Mouse (Mus musculus) brain, embryonic 14.5 days (tissue): ENCODE measurements at regions not wholly inside any gene's neighbourhood (a gene's known extent, or its start where the extent isn't known, plus 50 kb on each side); places are given as distances from the start of the nearest gene placed in this dataset.

ENCODE experiments used
- DNase-seq: peaks from one replicate; pipeline ENCODE4 v3.0.0-alpha.2; 2011; ENCODE audit warnings: low read depth
- CTCF ChIP-seq: fragments of 200-500 bp; IDR thresholded peaks from 2 replicates; pipeline ENCODE4 v1.5.1; 2012; ENCODE audit warnings: inconsistent platforms, mild to moderate bottlenecking, moderate library complexity, borderline replicate concordance; ENCODE audit not compliant: insufficient read depth, insufficient read length; ENCODE audit errors: extremely low read depth
- POLR2A ChIP-seq: fragments of 200-500 bp; IDR thresholded peaks from 2 replicates; pipeline ENCODE4 v1.6.1; 2012; ENCODE audit warnings: mild to moderate bottlenecking, inconsistent platforms, borderline replicate concordance; ENCODE audit not compliant: poor library complexity, insufficient read depth, insufficient read length, severe bottlenecking; ENCODE audit errors: extremely low read depth

DNA sequence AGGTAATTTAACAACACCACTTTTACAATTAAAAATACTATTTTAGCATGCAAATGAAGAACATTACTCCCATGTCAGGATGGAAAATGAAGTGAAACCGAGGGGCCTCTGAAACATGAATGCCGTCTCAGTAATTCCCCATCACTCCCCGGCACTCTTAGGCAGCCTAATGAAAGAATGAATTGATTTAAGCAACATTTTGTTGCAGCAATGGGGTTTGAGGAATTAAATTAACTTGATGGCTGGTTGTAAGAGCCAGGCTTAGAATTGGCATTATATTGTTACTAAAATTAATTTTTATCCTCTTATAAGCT lies 328.2 kb upstream of the Rag2 start:
- no peak for TF ChIP-seq POLR2A
- TF ChIP-seq CTCF: no peak
- peak; percentile 79 for DNase-seq

DNA sequence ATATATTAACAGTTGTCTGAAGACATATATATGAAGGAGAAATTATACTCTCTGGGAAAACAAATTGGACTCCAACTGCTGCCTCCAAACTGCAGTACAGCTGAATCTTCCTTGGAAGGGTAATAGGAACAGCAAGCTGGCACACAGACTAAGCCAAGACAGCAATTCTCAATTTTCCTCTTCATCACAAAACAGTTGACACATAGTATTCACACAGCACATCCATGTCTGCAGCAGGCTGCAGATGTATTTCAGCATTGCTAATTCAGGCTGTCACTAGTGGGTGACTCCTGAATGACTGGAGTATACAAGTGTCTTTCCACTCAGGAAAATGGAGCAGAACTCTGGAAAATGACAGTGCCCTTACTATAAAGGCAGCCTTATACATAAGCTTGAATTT lies 327.7 kb upstream of the Rag2 start:
- DNase-seq: peak; percentile 82
- TF ChIP-seq POLR2A (no peak), CTCF (no peak)

DNA sequence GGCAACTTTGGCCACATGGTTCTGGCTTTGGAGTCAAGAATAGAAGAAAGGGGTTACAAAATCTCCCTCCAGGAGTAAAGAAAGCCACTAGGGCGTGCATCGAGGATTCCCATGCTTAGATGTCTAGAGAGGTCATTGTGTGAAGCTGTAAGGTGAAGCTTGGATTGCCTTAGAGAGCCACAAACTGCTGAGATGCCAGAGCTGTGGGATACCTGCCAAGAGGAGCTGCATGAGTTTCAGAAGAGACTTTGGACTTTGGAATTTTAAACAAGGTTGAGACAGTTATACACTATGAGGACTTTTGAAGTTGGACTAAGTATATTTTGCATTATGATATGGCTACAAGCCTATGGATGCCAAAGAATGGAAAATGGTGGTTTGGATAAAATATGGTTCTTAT lies 325.4 kb upstream of the Rag2 start:
- DNase-seq: no peak
- TF ChIP-seq CTCF: no peak
- no peak for TF ChIP-seq POLR2A

DNA sequence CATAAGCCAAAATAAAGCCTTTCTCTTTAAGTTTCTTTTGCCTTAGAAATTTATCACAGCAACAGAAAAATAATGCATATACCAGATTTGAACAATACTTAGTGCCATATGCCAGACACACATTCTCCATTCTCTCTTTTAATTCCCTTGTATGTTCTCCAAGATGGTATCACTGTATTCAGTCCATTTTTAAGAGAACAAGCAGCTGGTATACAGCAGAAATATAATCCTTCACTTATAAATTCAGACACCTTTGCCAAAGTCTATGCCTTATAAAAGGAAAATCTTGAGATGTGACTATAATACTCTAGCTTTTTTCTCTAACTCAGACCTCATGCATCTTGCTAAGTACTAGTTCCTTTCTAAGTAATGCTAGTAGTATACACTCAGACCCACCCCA lies 324.4 kb upstream of the Rag2 start:
- TF ChIP-seq CTCF: no peak
- TF ChIP-seq POLR2A: no peak
- DNase-seq: no peak

DNA sequence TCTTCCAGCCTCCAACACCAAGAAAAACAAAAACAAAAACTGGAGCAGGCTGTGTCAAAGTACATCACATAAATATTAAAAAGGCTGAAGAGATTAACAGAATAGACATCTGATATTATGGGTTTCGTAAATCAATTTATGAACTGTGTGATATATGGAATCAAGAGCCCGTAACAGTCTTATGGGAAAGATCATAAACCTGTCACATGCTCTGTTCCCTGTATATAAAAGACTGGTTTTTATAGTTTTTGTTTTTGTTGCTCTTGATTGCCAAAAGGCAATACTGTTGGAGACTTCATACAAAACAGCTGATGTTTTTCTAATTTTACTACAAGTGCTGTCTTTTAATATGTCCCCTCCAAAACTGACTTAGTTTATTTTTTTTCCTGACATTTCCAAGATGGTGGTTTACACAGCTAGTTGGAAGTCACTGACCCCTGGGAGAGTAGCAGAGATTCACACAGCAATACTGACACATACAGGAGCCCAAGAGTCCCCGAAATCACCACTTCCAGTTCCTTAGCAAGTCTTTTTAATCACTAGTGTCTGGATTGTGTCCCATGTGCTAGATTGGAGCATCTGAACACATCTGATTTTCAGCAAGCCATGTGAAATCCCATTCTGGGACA lies 303.1 kb upstream of the Rag2 start:
- TF ChIP-seq CTCF (no peak), POLR2A (no peak)

DNA sequence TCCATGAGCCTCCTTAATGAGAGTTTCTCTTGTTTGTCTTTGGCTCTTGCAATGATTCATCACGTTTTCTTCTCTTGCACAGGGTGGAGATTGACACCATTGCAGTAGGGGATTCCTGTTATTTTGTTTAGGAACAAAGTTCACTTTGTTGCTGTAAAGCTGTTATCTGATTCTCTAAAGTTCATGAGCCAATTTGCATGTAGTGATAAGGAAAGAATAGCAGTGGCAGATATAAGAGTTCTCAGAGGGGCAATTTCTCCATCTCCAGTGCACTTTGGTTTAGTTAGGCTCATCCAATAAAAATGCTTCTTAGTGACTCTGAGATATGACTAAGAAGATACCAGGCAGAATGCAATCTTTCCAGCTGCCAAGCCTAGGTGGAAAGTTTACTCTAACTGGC lies 267.8 kb upstream of the Rag2 start:
- no peak for DNase-seq
- TF ChIP-seq CTCF (no peak), POLR2A (no peak)

More for the DNA sequence above, 303.1 kb upstream of the Rag2 start:
- no peak for DNase-seq

DNA sequence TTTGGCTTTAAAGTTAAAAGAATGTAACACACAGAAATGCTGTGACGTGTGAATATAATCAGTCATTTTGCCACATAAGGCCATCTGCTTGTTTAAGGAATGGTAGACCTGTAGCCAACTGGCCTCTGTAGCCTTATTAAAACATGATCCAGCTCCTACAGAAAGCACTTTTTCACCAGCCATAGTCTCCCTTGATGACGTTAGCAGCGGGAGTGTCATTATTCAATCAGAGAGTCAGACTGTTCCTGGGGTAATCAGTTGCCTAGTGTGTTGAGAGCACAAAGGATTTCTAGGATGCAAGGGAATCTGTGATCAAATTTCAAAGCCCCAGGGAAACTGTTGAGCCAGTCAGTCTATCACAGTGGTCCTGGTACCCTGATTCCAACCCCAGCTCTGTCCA lies 260.3 kb upstream of the Rag2 start:
- DNase-seq: peak; percentile 41
- TF ChIP-seq CTCF (no peak), POLR2A (no peak)

DNA sequence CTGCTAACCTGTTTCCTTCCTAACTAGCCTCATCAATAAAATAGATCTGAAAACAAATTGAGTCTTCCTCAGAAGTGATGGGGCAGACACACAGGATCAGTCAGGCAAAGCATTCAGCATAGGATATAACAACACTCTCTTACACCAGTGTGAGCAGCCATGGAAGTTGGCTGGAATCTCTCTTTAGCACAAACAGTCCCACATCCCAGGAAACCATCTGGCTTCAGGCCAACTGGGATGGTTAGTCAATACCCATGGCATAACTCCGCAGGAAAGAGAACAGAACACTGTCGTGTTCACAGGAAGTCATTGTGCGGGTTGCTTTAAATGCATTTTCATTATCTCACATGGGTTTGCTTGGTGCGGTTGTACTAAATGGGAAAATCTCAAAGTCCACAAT lies 256.2 kb upstream of the Rag2 start:
- DNase-seq: peak; percentile 52
- no peak for TF ChIP-seq CTCF
- TF ChIP-seq POLR2A: no peak

DNA sequence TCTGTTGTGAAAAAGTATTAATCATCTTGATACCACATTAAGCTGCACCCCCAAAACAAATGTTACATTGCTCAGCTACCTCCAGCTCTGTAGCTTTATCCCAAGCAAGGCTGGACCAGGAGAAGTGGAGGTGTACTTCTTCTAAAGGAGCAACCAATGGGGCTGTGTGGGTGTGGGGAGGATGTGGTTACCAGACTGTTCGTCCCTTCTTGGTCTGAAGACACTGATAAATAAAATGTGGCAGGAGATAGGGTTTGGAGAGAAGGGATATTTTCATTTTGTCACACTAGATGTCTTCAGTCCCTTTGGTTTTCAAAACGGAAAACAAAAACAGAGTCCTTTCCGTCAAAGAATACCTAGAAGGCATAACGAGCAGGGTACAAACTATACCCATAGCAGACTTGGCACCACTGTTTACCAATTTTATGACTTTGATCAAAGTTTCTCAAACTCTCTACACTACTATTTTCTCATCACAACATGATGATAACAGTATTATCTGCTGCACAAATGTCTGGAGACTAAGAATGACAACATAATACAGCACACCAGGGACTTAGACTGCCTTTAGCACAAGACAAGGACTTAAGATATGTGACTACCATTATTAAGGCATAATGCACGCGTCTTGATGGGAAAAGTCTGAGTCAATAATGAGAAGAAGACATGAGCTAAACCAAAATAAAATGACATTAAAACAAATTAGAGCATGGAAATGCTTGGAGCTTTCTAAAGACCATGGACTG lies 253.4 kb upstream of the Rag2 start:
- DNase-seq: no peak
- TF ChIP-seq POLR2A: no peak
- no peak for TF ChIP-seq CTCF

DNA sequence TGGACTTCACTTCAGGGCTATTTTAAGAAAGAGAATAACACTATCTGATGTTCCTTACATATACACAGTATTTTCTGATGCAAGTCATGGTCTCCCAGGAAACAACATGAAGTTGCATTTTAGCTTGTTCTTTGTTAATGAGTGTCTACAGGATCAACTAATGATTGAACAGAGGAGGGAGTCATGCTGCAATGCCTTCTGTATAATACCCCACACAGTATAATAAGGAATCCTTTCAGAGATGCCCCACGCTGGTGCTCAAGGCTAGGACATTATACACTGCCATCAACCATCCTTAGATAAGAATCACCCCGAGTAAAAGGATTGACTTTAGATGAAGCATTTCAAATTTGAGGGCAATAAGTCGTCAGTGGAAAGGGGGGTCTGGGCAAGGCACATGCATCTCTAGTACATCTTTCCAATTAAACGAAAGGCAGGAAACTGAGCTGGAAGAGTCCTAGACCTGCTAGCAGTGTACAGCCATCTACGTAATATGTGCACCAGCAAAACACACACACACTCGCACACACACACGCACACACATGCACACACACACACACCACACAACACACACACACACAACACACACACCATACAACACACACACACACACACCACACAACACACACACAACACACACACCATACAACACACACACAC lies 252.6 kb upstream of the Rag2 start:
- no peak for DNase-seq
- TF ChIP-seq POLR2A (no peak), CTCF (no peak)

DNA sequence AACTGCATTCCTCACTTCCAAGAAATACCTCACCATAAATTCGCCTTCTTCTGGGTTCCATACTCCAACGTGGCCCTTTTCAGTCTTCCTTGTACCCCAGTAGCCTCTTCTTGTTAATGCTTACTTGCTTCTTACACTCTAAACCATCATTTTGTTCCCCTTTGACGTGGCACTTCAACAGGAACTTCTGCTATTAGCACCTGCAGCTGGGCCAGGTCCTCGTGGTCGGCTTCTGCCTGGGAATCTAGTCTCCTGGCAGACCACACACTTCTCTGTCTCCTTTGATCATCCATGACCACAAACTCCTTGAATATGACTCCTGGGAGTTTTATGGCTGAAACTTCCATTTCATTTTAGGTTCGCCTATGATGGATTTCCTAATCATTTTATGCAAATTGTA lies 243.9 kb upstream of the Rag2 start:
- TF ChIP-seq POLR2A (no peak), CTCF (no peak)

DNA sequence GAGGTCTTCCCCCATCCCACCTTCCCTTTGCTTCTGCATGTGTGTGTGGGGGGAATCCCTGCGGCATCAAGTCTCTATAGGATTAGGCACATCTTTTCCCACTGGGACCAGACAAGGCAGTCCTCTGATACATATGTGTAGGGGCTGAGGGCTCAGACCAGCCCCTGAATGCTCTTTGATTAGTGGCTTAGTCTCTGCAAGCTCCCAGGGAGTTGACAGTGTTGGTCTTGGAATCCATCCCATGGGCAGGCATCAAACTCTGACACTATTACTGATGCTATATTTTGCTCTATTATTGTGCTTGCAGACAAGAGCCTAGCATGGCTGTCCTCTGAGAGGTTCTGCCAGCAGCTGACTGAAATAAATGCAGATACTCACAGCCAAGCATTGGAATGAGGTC lies 209.5 kb upstream of the Rag2 start:
- TF ChIP-seq CTCF (no peak), POLR2A (no peak)
- DNase-seq: no peak

More for the DNA sequence above, 243.9 kb upstream of the Rag2 start:
- no peak for DNase-seq
